Mouse (Mus musculus) liver, embryonic 13.5 days (tissue): ENCODE data around the gene Loxl1. TPM values are rescaled to one million over a fixed set of nuclear protein-coding genes. Genes with fewer than 3 reads are reported as not detected.
A peak's percentile ranks its signal among the peaks of the same experiment; 100 is the strongest.

Experiments
- ATAC-seq: fragments of 200-750 bp; cut with Nextera tagmentation; 2 replicates; pipeline ENCODE4 v1.8.0; 2017; ENCODE audit warnings: low read depth, mild to moderate bottlenecking, moderate number of reproducible peaks, moderate library complexity
- DNase-seq: peaks from one replicate; pipeline ENCODE4 v3.0.0; 2022
- H3K27ac ChIP-seq: fragments of 300-500 bp; sonication (generic); 2 replicates; pipeline ENCODE4 v1.5.1; 2015; ENCODE audit warnings: moderate library complexity, mild to moderate bottlenecking, inconsistent platforms
- H3K27me3 ChIP-seq: fragments of 300-500 bp; sonication (generic); 2 replicates; pipeline ENCODE4 v1.6.1; 2015; ENCODE audit warnings: mild to moderate bottlenecking, inconsistent platforms
- H3K36me3 ChIP-seq: fragments of 300-500 bp; sonication (generic); 2 replicates; pipeline ENCODE4 v1.6.1; 2015; ENCODE audit warnings: mild to moderate bottlenecking, inconsistent platforms
- H3K4me1 ChIP-seq: fragments of 300-500 bp; sonication (generic); replicated peaks from 2 replicates; pipeline ENCODE4 v1.6.1; 2015; ENCODE audit warnings: inconsistent platforms
- H3K4me2 ChIP-seq: fragments of 300-500 bp; sonication (generic); 2 replicates; pipeline ENCODE4 v1.6.1; 2015; ENCODE audit warnings: inconsistent platforms, mild to moderate bottlenecking, moderate library complexity
- H3K4me3 ChIP-seq: fragments of 300-500 bp; sonication (generic); replicated peaks from 2 replicates; pipeline ENCODE4 v1.5.1; 2015; ENCODE audit warnings: mild to moderate bottlenecking, inconsistent platforms
- H3K9ac ChIP-seq: fragments of 300-500 bp; sonication (generic); 2 replicates; pipeline ENCODE4 v1.6.1; 2015; ENCODE audit warnings: mild to moderate bottlenecking, inconsistent platforms
- H3K9me3 ChIP-seq: fragments of 300-500 bp; sonication (generic); replicated peaks from 2 replicates; pipeline ENCODE4 v1.6.1; 2016; ENCODE audit warnings: inconsistent platforms
- WGBS: fragments of 180-500 bp; shearing (Covaris S2); methylation state at CpG from one replicate; pipeline ENCODE4 v1.1.7; 2015; ENCODE audit not compliant: insufficient replicate concordance; 5-methylcytosine and 5-hydroxymethylcytosine counted together
- polyA plus RNA-seq: library from polyadenylated mRNA; unstranded; fragments of >200 nt; fragmentation: Nextera tagmentation; extraction: Ambion mirVana; gene quantifications from 2 replicates; pipeline ENCODE4 v1.2.1, GENCODE M21; 2015

The Loxl1 gene
- polyA plus RNA-seq, 1 experiment from 2014 or later, result 2.5 TPM

GRCm38 (mm10) chr9:58310043-58310660 is 2.8 kb downstream of the Loxl1 start:
- 63% methylated on average over 14 of the region's 14 CpGs for WGBS

GRCm38 (mm10) chr9:58308395-58308794 is 4.6 kb downstream of the Loxl1 start:
- Histone ChIP-seq H3K4me1 (peaks cover 13% of the 10 kb centered on the region; the same call in 1 of the 2 replicates), H3K9me3 (no peaks in the 10 kb centered on the region), H3K4me3 (no peak overlapping the region), H3K4me2 (no peak overlapping the region), H3K36me3 (no peaks in the 10 kb centered on the region), H3K27ac (no peak overlapping the region), H3K27me3 (peaks cover 41% of the 10 kb centered on the region), H3K9ac (no peak overlapping the region)
- 55% methylated on average over 6 of the region's 6 CpGs for WGBS
- ATAC-seq (no peak), DNase-seq (no peak)

More at GRCm38 (mm10) chr9:58310043-58310660, 2.8 kb downstream of the Loxl1 start:
- no peak for ATAC-seq
- Histone ChIP-seq H3K9ac (no peak overlapping the region), H3K27me3 (peaks cover 49% of the 10 kb centered on the region), H3K27ac (no peak overlapping the region), H3K36me3 (no peaks in the 10 kb centered on the region), H3K4me3 (no peak overlapping the region), H3K4me2 (no peak overlapping the region), H3K9me3 (no peaks in the 10 kb centered on the region), H3K4me1 (peaks cover 13% of the 10 kb centered on the region; the same call in 1 of the 2 replicates)
- DNase-seq, result no peak

- DNase-seq (no peak), ATAC-seq (no peak)
- 29% methylated on average over 6 of the region's 6 CpGs for WGBS
- Histone ChIP-seq H3K36me3 (no peaks in the 10 kb centered on the region), H3K27me3 (peaks cover 14% of the 10 kb centered on the region; the same call in 1 of the 2 replicates), H3K9me3 (no peaks in the 10 kb centered on the region), H3K27ac (no peak overlapping the region), H3K4me1 (no peaks in the 10 kb centered on the region), H3K4me3 (no peak overlapping the region), H3K9ac (no peak overlapping the region), H3K4me2 (no peak overlapping the region)
Measured at GRCm38 (mm10) chr9:58305686-58306085, 7.3 kb downstream of the Loxl1 start.

- DNase-seq, result no peak
- H3K4me2 ChIP-seq, result no peak overlapping the region
- no peaks in the 10 kb centered on the region for H3K36me3 ChIP-seq
- no peaks in the 10 kb centered on the region for H3K9me3 ChIP-seq
- H3K9ac ChIP-seq, result no peak overlapping the region
- H3K27ac ChIP-seq, result no peak overlapping the region; the same call in 1 of the 2 replicates
- ATAC-seq, result no peak
- H3K4me3 ChIP-seq, result no peak overlapping the region
- 47% methylated on average over 8 of the region's 8 CpGs for WGBS
- no peaks in the 10 kb centered on the region for H3K4me1 ChIP-seq
- 0 out of 2 replicates have a peak, but pooled peaks cover 6% of the 10 kb centered on the region for H3K27me3 ChIP-seq
Measured at GRCm38 (mm10) chr9:58303599-58304271, 9.3 kb downstream of the Loxl1 start.

GRCm38 (mm10) chr9:58303115-58303514 is 9.9 kb downstream of the Loxl1 start:
- Histone ChIP-seq H3K9ac (no peak overlapping the region), H3K4me1 (no peaks in the 10 kb centered on the region), H3K9me3 (no peaks in the 10 kb centered on the region), H3K4me3 (no peak overlapping the region), H3K27me3 (0 out of 2 replicates have a peak, but pooled peaks cover 1% of the 10 kb centered on the region), H3K36me3 (no peaks in the 10 kb centered on the region), H3K27ac (0 out of 2 replicates have a peak overlapping the region, but pooled peaks have one; percentile 9), H3K4me2 (no peak overlapping the region)
- DNase-seq (no peak), ATAC-seq (no peak)
- WGBS, result 40% methylated on average over 5 of the region's 5 CpGs

GRCm38 (mm10) chr9:58299356-58299799 is 13.6 kb downstream of the Loxl1 start:
- no peak overlapping the region for H3K4me2 ChIP-seq
- no peak for DNase-seq
- H3K27me3 ChIP-seq, result no peaks in the 10 kb centered on the region
- peaks cover 15% of the 10 kb centered on the region for H3K4me1 ChIP-seq
- no peaks in the 10 kb centered on the region for H3K36me3 ChIP-seq
- H3K4me3 ChIP-seq, result no peak overlapping the region
- no peaks in the 10 kb centered on the region for H3K9me3 ChIP-seq
- H3K9ac ChIP-seq, result no peak overlapping the region
- no peak for ATAC-seq
- 58% methylated on average over 2 of the region's 2 CpGs for WGBS
- H3K27ac ChIP-seq, result no peak overlapping the region

- 57% methylated on average over 4 of the region's 4 CpGs for WGBS
- Histone ChIP-seq H3K4me1 (peaks cover 15% of the 10 kb centered on the region), H3K9ac (no peak overlapping the region), H3K9me3 (no peaks in the 10 kb centered on the region), H3K36me3 (no peaks in the 10 kb centered on the region), H3K27me3 (no peaks in the 10 kb centered on the region), H3K4me3 (no peak overlapping the region), H3K4me2 (no peak overlapping the region), H3K27ac (no peak overlapping the region)
- no peak for ATAC-seq
- no peak for DNase-seq
Measured at GRCm38 (mm10) chr9:58297961-58298477, 15.0 kb downstream of the Loxl1 start.

- H3K27ac ChIP-seq, result no peak overlapping the region
- H3K4me2 ChIP-seq, result no peak overlapping the region
- H3K4me3 ChIP-seq, result no peak overlapping the region
- ATAC-seq (no peak; the same call in 1 of the 2 replicates), DNase-seq (no peak)
- H3K4me1 ChIP-seq, result peaks cover 15% of the 10 kb centered on the region
- H3K27me3 ChIP-seq, result no peaks in the 10 kb centered on the region
- H3K9me3 ChIP-seq, result no peaks in the 10 kb centered on the region
- no peak overlapping the region for H3K9ac ChIP-seq
- WGBS, result 59% methylated on average over 6 of the region's 6 CpGs
- no peaks in the 10 kb centered on the region for H3K36me3 ChIP-seq
Measured at GRCm38 (mm10) chr9:58297065-58297464, 15.9 kb downstream of the Loxl1 start.

- WGBS, result 41% methylated on average over 9 of the region's 9 CpGs
- Histone ChIP-seq H3K9me3 (no peaks in the 10 kb centered on the region), H3K27me3 (no peaks in the 10 kb centered on the region), H3K27ac (peak overlapping the region; percentile 23; the same call in 1 of the 2 replicates), H3K9ac (no peak overlapping the region), H3K4me3 (no peak overlapping the region), H3K36me3 (no peaks in the 10 kb centered on the region), H3K4me1 (peaks cover 15% of the 10 kb centered on the region), H3K4me2 (no peak overlapping the region)
- ATAC-seq, result no peak
- no peak for DNase-seq
Measured at GRCm38 (mm10) chr9:58295766-58296361, 17.1 kb downstream of the Loxl1 start.

- H3K4me2 ChIP-seq, result no peak overlapping the region
- H3K27me3 ChIP-seq, result no peaks in the 10 kb centered on the region
- DNase-seq, result no peak
- peaks cover 15% of the 10 kb centered on the region for H3K4me1 ChIP-seq
- no peaks in the 10 kb centered on the region for H3K36me3 ChIP-seq
- WGBS, result 76% methylated on average over 3 of the region's 3 CpGs
- ATAC-seq, result no peak
- H3K4me3 ChIP-seq, result no peak overlapping the region
- no peak overlapping the region for H3K27ac ChIP-seq
- H3K9me3 ChIP-seq, result no peaks in the 10 kb centered on the region
- no peak overlapping the region for H3K9ac ChIP-seq
Measured at GRCm38 (mm10) chr9:58295345-58295744, 17.6 kb downstream of the Loxl1 start.

GRCm38 (mm10) chr9:58294527-58294926 is 18.5 kb downstream of the Loxl1 start:
- no peak overlapping the region for H3K4me3 ChIP-seq
- no peaks in the 10 kb centered on the region for H3K27me3 ChIP-seq
- no peak for ATAC-seq
- no peaks in the 10 kb centered on the region for H3K36me3 ChIP-seq
- DNase-seq, result no peak
- no peaks in the 10 kb centered on the region for H3K9me3 ChIP-seq
- no peak overlapping the region for H3K4me2 ChIP-seq
- H3K4me1 ChIP-seq, result peaks cover 15% of the 10 kb centered on the region
- no peak overlapping the region for H3K9ac ChIP-seq
- H3K27ac ChIP-seq, result no peak overlapping the region
- 49% methylated on average over 7 of the region's 7 CpGs for WGBS
